Mouse (Mus musculus) stomach, embryonic 15.5 days (tissue): ENCODE data around the gene Kcnj12. TPM values are rescaled to one million over a fixed set of nuclear protein-coding genes. Genes with fewer than 3 reads are reported as not detected.

Experiments
- ATAC-seq: fragments of 200-750 bp; cut with Nextera tagmentation; 2 replicates; pipeline ENCODE4 v1.8.0; 2017; ENCODE audit warnings: low read depth, moderate number of reproducible peaks, moderate TSS enrichment; ENCODE audit not compliant: insufficient read depth, low FRiP score
- H3K27ac ChIP-seq: fragments of 300-500 bp; sonication (generic); 2 replicates; pipeline ENCODE4 v1.5.1; 2015; ENCODE audit warnings: mild to moderate bottlenecking, inconsistent platforms
- H3K27me3 ChIP-seq: fragments of 300-500 bp; sonication (generic); replicated peaks from 2 replicates; pipeline ENCODE4 v1.6.1; 2015; ENCODE audit warnings: inconsistent platforms
- H3K36me3 ChIP-seq: fragments of 300-500 bp; sonication (generic); 2 replicates; pipeline ENCODE4 v1.6.1; 2015; ENCODE audit warnings: inconsistent platforms
- H3K4me1 ChIP-seq: fragments of 300-500 bp; sonication (generic); 2 replicates; pipeline ENCODE4 v1.6.1; 2015; ENCODE audit warnings: inconsistent platforms
- H3K4me2 ChIP-seq: fragments of 300-500 bp; sonication (generic); 2 replicates; pipeline ENCODE4 v1.6.1; 2015; ENCODE audit warnings: mild to moderate bottlenecking, inconsistent platforms
- H3K4me3 ChIP-seq: fragments of 300-500 bp; sonication (generic); replicated peaks from 2 replicates; pipeline ENCODE4 v1.5.1; 2015; ENCODE audit warnings: inconsistent platforms
- H3K9ac ChIP-seq: fragments of 300-500 bp; sonication (generic); 2 replicates; pipeline ENCODE4 v1.6.1; 2015; ENCODE audit warnings: inconsistent platforms
- H3K9me3 ChIP-seq: fragments of 300-500 bp; sonication (generic); 2 replicates; pipeline ENCODE4 v1.6.1; 2016; ENCODE audit warnings: inconsistent platforms
- WGBS: fragments of 180-500 bp; shearing (Covaris S2); methylation state at CpG from one replicate; pipeline ENCODE4 v1.1.7; 2015; 5-methylcytosine and 5-hydroxymethylcytosine counted together
- polyA plus RNA-seq: library from polyadenylated mRNA; unstranded; fragments of >200 nt; fragmentation: Nextera tagmentation; extraction: Ambion mirVana; gene quantifications from 2 replicates; pipeline ENCODE4 v1.2.1, GENCODE M21; 2015

Gene Kcnj12
- 1.7 TPM in 2 replicates for polyA plus RNA-seq

GRCm38 (mm10) chr11:61022550-61023391, at the start of gene Kcnj12:
TSS of gene Kcnj12 (plus strand) at chr11:61022564.
- peaks cover 65% of the 10 kb centered on the region for H3K27me3 ChIP-seq
- WGBS, result 1% methylated on average over 80 of the region's 81 CpGs
- no peak within 1 kb of the TSS for H3K27ac ChIP-seq
- H3K4me3 ChIP-seq, result peak within 1 kb of the TSS; percentile 51
- H3K9ac ChIP-seq, result no peak within 1 kb of the TSS
- no peaks in the 10 kb centered on the region for H3K36me3 ChIP-seq
- peak within 1 kb of the TSS; percentile 95 for H3K4me2 ChIP-seq
- peaks cover 10% of the 10 kb centered on the region for H3K4me1 ChIP-seq
- no peak for ATAC-seq
- H3K9me3 ChIP-seq, result no peaks in the 10 kb centered on the region

GRCm38 (mm10) chr11:60975097-60975496, 47.3 kb upstream of the Kcnj12 start:
- ATAC-seq, result no peak
- Histone ChIP-seq H3K9me3 (no peaks in the 10 kb centered on the region), H3K36me3 (no peaks in the 10 kb centered on the region), H3K9ac (no peak overlapping the region), H3K27me3 (no peaks in the 10 kb centered on the region), H3K4me1 (peaks cover 4% of the 10 kb centered on the region; the same call in 1 of the 2 replicates), H3K4me2 (no peak overlapping the region), H3K27ac (no peak overlapping the region), H3K4me3 (no peak overlapping the region)
- WGBS, result 67% methylated on average over 11 of the region's 11 CpGs

- Histone ChIP-seq H3K27me3 (no peaks in the 10 kb centered on the region), H3K9me3 (no peaks in the 10 kb centered on the region), H3K4me1 (peaks cover 4% of the 10 kb centered on the region; the same call in 1 of the 2 replicates), H3K4me2 (no peak overlapping the region), H3K4me3 (no peak overlapping the region), H3K36me3 (no peaks in the 10 kb centered on the region), H3K27ac (no peak overlapping the region), H3K9ac (no peak overlapping the region)
- no peak for ATAC-seq
- WGBS, result 75% methylated on average over 2 of the region's 2 CpGs
Measured at GRCm38 (mm10) chr11:60976234-60976633, 46.1 kb upstream of the Kcnj12 start.

- Histone ChIP-seq H3K36me3 (no peaks in the 10 kb centered on the region), H3K4me2 (no peak overlapping the region), H3K9me3 (no peaks in the 10 kb centered on the region), H3K4me1 (peaks cover 4% of the 10 kb centered on the region; the same call in 1 of the 2 replicates), H3K4me3 (no peak overlapping the region), H3K9ac (no peak overlapping the region), H3K27me3 (no peaks in the 10 kb centered on the region), H3K27ac (0 out of 2 replicates have a peak overlapping the region, but pooled peaks have one; percentile 22)
- 0 out of 2 replicates have a peak, but pooled peaks have one; percentile 48 for ATAC-seq
- 15% methylated on average over 8 of the region's 8 CpGs for WGBS
Measured at GRCm38 (mm10) chr11:60976742-60977141, 45.6 kb upstream of the Kcnj12 start.

- Histone ChIP-seq H3K27me3 (no peaks in the 10 kb centered on the region), H3K4me2 (no peak overlapping the region), H3K9ac (no peak overlapping the region), H3K9me3 (no peaks in the 10 kb centered on the region), H3K4me1 (peaks cover 4% of the 10 kb centered on the region; the same call in 1 of the 2 replicates), H3K27ac (0 out of 2 replicates have a peak overlapping the region, but pooled peaks have one; percentile 22), H3K36me3 (no peaks in the 10 kb centered on the region), H3K4me3 (no peak overlapping the region)
- ATAC-seq, result peak; percentile 59; the same call in 1 of the 2 replicates
- WGBS, result 42% methylated on average over 3 of the region's 3 CpGs
Measured at GRCm38 (mm10) chr11:60977153-60977552, 45.2 kb upstream of the Kcnj12 start.

- Histone ChIP-seq H3K36me3 (no peaks in the 10 kb centered on the region), H3K4me1 (peaks cover 4% of the 10 kb centered on the region; the same call in 1 of the 2 replicates), H3K4me3 (no peak overlapping the region), H3K4me2 (no peak overlapping the region), H3K9ac (no peak overlapping the region), H3K27me3 (no peaks in the 10 kb centered on the region), H3K9me3 (no peaks in the 10 kb centered on the region), H3K27ac (no peak overlapping the region)
- ATAC-seq, result no peak
- 74% methylated on average over 2 of the region's 2 CpGs for WGBS
Measured at GRCm38 (mm10) chr11:60978658-60979057, 43.7 kb upstream of the Kcnj12 start.

- ATAC-seq, result no peak
- H3K4me2 ChIP-seq, result no peak overlapping the region
- 78% methylated on average over 5 of the region's 5 CpGs for WGBS
Measured at GRCm38 (mm10) chr11:60979788-60980187, 42.6 kb upstream of the Kcnj12 start.

GRCm38 (mm10) chr11:60981693-60982486, 40.5 kb upstream of the Kcnj12 start:
- ATAC-seq, result no peak
- 71% methylated on average over 14 of the region's 14 CpGs for WGBS

More at GRCm38 (mm10) chr11:60979788-60980187, 42.6 kb upstream of the Kcnj12 start:
- H3K9me3 ChIP-seq, result no peaks in the 10 kb centered on the region
- H3K4me3 ChIP-seq, result no peak overlapping the region
- no peak overlapping the region for H3K9ac ChIP-seq
- no peak overlapping the region for H3K27ac ChIP-seq
- peaks cover 4% of the 10 kb centered on the region; the same call in 1 of the 2 replicates for H3K4me1 ChIP-seq
- H3K36me3 ChIP-seq, result no peaks in the 10 kb centered on the region
- no peaks in the 10 kb centered on the region for H3K27me3 ChIP-seq

GRCm38 (mm10) chr11:60984912-60985558, 37.3 kb upstream of the Kcnj12 start:
- H3K4me1 ChIP-seq, result no peaks in the 10 kb centered on the region
- 74% methylated on average over 13 of the region's 13 CpGs for WGBS
- no peaks in the 10 kb centered on the region for H3K36me3 ChIP-seq
- no peaks in the 10 kb centered on the region for H3K27me3 ChIP-seq
- H3K9me3 ChIP-seq, result no peaks in the 10 kb centered on the region
- H3K9ac ChIP-seq, result no peak overlapping the region
- no peak for ATAC-seq
- H3K4me2 ChIP-seq, result no peak overlapping the region
- H3K4me3 ChIP-seq, result no peak overlapping the region
- H3K27ac ChIP-seq, result no peak overlapping the region

More at GRCm38 (mm10) chr11:60981693-60982486, 40.5 kb upstream of the Kcnj12 start:
- Histone ChIP-seq H3K9me3 (no peaks in the 10 kb centered on the region), H3K27me3 (no peaks in the 10 kb centered on the region), H3K36me3 (no peaks in the 10 kb centered on the region), H3K4me3 (no peak overlapping the region), H3K4me2 (no peak overlapping the region), H3K4me1 (peaks cover 3% of the 10 kb centered on the region; the same call in 1 of the 2 replicates), H3K27ac (no peak overlapping the region), H3K9ac (no peak overlapping the region)

GRCm38 (mm10) chr11:60990428-60990827, 31.9 kb upstream of the Kcnj12 start:
- H3K9ac ChIP-seq, result no peak overlapping the region
- no peaks in the 10 kb centered on the region for H3K9me3 ChIP-seq
- ATAC-seq, result no peak
- no peak overlapping the region for H3K4me2 ChIP-seq
- no peaks in the 10 kb centered on the region for H3K36me3 ChIP-seq
- H3K4me1 ChIP-seq, result no peaks in the 10 kb centered on the region
- no peak overlapping the region for H3K4me3 ChIP-seq
- no peak overlapping the region for H3K27ac ChIP-seq
- no peaks in the 10 kb centered on the region for H3K27me3 ChIP-seq
- 80% methylated on average over 3 of the region's 3 CpGs for whole genome bisulfite sequencing

GRCm38 (mm10) chr11:61002736-61003135, 19.6 kb upstream of the Kcnj12 start:
- Histone ChIP-seq H3K9ac (no peak overlapping the region), H3K9me3 (no peaks in the 10 kb centered on the region), H3K4me1 (no peaks in the 10 kb centered on the region), H3K4me3 (no peak overlapping the region), H3K36me3 (no peaks in the 10 kb centered on the region), H3K27me3 (no peaks in the 10 kb centered on the region), H3K4me2 (no peak overlapping the region), H3K27ac (no peak overlapping the region)
- 80% methylated on average over 8 of the region's 8 CpGs for WGBS
- ATAC-seq, result no peak
